Mouse (Mus musculus) ZHBTc4 (cell line): ENCODE data around the gene Catsperg2.
"Not testable (repeated sequence)": the region's sequence is repeated elsewhere in the genome, so short reads cannot be mapped to it uniquely, and the experiment has no call there.

Source experiments
- DNase-seq: peaks from one replicate; pipeline ENCODE4 v3.0.0-alpha.2; 2011; ENCODE audit warnings: low read depth, low spot score

The Catsperg2 gene

GRCm38 (mm10) chr7:29726860-29727259, at the start of gene Catsperg2:
Gene Catsperg2, minus strand, starts transcription at chr7:29727032.
- DNase-seq, result peak; percentile 74

- no peak for DNase-seq
Measured at GRCm38 (mm10) chr7:29776568-29776967, 49.7 kb upstream of the Catsperg2 start.

GRCm38 (mm10) chr7:29774371-29774770, 47.5 kb upstream of the Catsperg2 start:
- no peak for DNase-seq

GRCm38 (mm10) chr7:29773503-29773902, 46.7 kb upstream of the Catsperg2 start:
- no peak for DNase-seq

GRCm38 (mm10) chr7:29768980-29769379, 42.1 kb upstream of the Catsperg2 start:
- DNase-seq, result no peak

DNA sequence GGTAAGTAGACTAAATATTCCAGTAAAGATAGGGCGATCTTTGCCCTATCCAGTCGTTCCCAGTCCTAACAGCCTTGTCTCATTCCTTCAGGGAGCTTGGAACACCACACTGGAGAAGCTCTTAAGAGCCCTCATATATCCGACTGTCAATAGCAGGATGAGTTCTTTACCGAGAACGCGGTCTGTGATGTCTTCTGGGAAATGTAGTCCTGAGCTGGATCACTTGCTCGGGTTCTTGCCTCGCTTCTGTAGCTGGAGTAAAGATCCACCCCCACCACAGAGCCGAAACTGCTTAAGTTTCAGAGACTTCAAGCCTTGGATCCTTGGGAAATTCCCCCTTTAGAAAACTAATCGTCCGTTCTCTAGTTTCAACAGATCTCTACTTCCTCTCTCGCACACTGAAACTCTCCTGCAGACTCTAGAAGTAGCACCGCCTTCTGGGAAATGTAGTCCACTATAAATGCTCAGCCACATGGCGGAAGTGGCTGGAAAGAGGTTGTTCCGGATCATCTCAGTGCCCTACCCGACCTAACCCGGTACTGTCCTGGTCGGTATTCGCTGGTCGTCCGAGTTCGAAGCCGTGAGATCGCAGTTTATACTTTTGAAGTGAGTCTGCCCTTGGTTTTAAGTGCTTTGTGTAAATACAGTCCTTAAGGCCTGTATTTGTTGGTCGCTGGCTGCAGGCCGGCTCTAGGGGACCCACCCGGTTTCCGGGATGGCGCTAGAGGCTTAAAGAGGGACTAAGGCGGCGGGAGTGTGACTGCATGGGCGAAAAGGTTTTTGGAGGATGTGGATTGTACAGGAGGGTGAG, 41.5 kb upstream of the Catsperg2 start, which contains the start of gene Zfp84:
Gene Zfp84, plus strand, starts transcription at position 463 of the 811 bp plus-strand sequence.
- DNase-seq, result peak; percentile 95

DNA sequence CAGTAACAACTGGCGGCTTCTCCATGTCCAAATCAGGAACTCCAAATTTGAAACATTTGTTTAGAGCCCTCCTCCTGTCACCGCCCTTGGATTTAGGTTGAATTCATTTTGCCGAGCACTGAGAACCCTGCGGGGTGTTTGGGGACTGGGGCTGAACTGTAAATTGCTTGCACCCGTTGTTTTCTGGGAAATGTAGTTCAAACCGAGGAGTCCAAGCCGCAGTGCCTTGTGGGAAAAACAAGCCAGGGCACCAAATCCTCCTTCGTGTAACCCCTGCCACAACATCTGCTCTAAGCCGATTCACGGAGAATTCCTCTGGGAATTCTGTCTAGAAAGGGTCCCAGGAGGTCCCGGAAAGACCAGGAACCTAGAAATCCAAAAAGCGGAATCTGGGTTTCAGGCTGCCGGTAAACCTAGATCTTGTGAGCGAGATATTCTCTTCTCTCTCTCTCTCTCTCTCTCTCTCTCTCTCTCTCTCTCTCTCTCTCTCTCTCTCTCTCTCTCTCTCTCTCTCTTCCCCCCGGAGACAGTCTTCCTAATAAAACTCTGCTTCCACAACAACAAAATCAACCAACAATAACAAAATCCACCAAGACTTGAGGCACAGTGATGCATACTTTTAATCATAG, 40.3 kb upstream of the Catsperg2 start:
- DNase-seq, result peak; percentile 85

DNA sequence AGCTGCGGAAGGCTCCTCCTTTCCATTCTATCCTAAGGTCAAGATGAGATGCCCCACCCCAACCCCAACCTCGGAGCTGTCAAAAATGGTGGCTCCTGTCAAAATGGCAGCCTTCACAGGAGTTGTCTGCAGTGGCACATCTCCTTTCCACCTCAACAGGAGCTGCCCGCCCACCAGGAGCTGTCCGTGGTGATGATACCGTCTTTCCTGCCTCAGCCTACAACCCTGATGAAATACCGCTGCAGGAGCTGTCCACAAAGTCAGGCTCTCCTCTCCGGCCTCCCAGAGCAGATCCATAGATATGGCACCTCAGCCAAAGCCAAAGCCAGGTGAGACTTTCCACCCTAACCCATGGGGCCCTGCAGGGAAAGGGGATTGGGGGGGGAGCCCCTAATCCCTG, 37.9 kb upstream of the Catsperg2 start:
- peak; percentile 83 for DNase-seq

GRCm38 (mm10) chr7:29760476-29760875, 33.6 kb upstream of the Catsperg2 start:
- no peak for DNase-seq

GRCm38 (mm10) chr7:29742258-29742657, 15.4 kb upstream of the Catsperg2 start:
- no peak for DNase-seq

- peak; percentile 16 for DNase-seq
Measured at GRCm38 (mm10) chr7:29728055-29728454, 1.2 kb upstream of the Catsperg2 start.

- DNase-seq, result peak; percentile 62
Measured at GRCm38 (mm10) chr7:29725461-29726142, 1.2 kb downstream of the Catsperg2 start.

DNA sequence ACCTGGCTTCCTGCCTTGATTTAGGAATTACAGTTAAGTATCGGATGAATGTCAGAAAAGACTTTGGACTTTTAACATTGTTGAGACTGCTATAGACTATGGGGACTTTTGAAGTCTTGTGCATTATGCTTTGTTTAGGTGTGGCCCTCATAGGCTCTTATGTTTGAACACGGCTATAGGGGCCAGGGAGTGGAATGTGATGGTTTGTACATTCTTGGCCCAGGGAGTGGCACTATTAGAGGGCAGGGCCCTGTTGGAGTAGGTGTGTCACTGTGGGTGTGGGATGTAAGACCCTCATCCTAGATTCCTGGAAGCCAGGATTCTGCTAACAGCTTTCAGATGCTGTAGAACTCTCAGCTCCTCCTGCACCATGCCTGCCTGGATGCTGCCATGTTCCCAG, 17.9 kb downstream of the Catsperg2 start:
- peak; percentile 84 for DNase-seq

- not testable (repeated sequence) for DNase-seq
Measured at GRCm38 (mm10) chr7:29695231-29695630, 31.6 kb downstream of the Catsperg2 start.

DNA sequence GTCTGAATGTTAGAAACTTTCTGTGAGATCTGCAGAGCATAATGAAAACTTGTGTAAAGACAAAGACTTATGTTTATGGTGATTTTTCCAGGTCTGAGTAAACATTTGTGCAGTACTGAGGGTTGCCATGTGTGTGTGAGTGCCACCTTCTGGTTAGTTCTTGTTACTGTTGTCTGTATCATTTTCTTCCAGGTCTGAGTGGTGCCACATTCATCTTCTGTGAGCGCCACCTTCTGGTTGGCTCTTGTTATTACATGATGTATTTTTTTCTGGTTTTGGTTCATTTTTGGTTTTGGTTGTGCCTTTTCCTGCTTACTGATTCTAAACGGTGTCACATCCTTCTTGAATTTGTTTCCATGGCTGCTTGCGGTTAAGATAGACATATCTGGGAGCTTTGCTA, 45.0 kb downstream of the Catsperg2 start:
- peak; percentile 81 for DNase-seq
